Mouse (Mus musculus): ENCODE measurements around the gene Ppm1h.

Ppm1h gene

DNA sequence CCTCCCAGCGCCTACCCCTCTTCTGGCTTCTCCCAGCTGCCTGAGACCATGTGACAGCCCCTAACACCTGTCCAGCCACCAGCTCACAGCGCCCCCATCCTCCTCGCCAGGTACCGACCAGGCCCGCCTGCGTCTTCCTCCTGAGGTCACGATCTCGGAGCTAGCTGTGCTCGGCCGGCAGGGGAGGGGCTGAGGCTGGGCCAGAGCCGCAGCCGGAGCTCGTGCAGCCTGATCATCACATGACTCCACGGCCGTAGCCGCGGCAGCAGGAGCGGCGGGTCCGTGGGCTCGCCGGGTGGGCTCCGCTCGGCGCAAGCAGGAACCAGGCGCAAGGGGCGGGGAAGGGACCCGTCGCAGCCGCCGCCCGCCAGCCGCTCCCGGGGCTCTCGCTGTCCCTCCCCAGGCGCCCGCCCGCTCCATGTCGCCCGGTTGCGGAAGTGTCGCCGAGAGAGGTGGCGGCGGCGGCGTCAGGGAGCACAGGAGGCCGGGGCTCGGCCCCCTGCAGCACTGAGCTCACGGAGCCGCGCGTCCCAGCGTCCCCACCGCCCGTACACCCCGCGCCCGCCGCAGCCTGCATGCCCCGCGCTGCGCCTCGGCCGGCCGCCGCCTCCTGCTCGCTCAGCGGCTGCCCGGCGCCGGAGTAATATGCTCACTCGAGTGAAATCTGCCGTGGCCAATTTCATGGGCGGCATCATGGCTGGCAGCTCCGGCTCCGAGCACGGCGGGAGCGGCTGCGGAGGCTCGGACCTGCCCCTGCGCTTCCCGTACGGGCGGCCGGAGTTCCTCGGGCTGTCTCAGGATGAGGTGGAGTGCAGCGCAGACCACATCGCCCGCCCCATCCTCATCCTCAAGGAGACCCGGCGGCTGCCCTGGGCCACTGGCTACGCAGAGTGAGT is at the start of gene Ppm1h:
Gene Ppm1h (plus strand): TSS at position 222 of the 896 bp plus-strand sequence.
- peak; percentile 60 for DNase-seq

DNA sequence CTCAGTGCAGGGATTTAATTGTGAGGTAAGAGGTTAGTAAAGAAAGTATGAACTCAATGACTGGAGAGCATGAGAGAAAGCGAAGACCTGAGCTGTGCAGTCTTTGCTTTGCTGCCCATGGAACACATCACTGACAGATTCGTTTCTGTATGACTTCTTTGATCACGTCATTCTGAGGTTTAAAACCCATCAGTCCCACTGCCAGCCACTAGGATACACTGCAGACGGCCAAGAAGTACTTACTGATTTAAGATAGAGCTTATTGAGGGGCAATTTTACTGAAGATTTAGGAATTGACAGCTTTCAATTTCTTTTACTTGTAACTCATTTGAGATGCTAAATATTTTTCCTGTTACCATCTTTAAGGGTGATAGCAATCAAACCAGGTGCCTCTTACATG is 49.6 kb upstream of the Ppm1h start:
- no peak for DNase-seq

DNA sequence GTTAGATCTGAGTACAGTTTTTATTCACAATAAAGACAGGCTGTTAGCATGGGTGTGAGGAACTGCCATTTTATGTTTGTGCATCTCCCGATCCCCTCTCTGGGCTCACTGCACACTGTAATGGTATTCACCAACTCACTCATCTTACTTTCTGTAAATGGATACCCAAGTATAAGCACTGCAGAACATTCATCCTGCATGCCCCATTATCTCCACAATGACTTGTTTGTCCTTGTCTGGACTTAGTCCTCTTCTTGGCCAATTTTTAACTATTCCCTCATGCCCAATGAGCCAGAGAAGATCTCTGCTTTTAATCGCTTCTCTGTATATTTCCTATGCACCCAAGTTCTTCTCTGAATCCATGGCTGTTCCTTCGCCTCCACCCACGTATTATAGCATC is 38.7 kb upstream of the Ppm1h start:
- DNase-seq: no peak

DNA sequence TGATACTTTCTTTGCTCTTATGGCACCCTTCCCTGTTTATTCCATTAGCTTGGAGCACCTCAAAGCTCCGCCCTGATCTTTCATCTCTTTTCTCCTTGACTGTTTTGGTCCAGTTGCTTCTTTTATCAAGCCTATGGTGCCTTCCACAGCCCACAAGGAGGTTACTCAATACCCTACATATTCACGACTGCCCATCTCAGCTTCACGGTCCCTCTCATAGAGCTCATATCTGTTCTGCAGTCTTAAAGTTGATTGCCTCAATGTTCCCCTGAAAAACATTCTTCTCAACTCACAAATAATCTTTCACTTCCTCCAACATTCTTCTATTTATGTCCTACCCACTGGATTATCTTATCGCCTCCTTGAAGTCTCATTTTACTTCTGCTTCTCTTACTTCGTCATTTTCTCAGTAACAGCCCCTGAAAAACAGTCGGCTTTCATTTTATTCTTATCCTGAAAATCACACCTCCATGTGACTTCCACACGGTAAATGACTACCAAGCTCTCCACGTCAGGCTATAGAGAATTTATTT is 37.2 kb upstream of the Ppm1h start:
- DNase-seq: no peak

DNA sequence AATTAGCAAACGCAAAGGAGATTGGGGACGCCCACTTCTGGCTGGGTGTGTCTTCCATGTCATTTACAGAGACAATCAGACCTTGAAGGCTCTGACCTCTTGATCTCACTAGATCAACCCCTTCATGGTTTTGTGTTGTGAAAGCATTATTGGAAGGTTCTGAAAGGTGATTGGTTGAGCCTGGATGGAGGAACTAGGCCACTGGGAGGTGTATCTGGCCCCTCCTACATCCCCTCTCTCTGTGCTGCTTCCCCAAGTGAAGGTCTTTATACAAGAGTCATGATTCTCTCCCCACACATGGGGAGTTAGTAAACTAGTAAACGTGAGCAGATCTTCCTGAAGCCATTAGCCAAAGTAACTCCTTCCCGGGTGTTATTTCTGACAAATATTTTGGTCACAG is 36.4 kb upstream of the Ppm1h start:
- no peak for DNase-seq

DNA sequence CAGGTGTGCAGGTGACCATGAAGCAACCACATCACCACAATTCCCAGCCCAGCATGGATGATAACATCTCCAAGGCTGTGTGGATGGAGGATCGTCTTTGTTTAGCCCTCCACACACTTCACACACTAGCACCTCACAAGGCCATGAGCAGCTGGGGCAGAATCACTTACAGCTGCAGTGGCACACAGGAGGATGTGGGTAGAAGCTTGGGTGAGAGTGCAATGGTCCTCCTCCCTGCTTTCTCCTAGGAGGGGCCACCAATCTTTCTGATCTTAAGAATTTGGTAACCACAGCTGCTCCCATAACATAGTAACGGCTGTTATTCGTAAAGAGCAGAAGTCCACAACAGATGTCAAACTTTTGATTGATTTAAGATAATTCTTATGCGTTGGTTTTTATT is 26.6 kb upstream of the Ppm1h start:
- DNase-seq: no peak

DNA sequence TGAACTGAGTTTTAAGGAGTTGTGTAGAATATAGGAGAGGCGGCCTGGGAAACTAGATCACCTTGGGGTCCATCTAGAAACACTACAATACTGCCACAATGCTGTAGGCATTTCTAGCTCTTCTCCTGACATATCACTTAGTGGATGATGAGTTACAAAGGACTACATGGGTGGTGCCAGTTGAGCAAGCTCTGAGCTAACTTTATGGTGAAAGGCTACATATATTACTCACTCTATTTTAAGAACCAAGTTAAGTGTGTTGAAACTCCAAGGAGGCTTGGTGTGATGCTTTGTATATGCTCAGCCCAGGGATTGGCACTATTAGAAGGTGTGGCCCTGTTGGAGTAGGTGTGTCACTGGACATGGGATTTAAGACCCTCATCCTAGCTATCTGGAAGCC is 26.0 kb upstream of the Ppm1h start:
- no peak for DNase-seq

DNA sequence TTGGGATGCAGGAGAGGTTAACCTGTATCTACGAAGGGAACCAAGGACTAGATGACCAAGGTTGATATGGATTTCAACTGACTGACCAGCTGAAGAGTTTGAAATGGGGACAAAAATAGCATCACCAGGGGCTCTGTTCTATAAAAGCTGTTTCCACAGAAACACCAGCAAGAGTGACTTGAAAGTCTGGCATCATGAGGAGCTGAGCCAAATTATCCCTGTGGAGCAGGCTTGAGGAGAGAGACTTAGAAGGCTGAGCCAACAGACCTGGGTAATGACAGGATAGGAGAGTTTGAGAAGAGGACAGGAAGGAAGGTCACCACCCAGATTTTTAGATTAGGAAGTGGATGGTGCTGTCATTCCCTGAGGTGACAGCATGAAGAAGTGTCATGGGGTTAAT is 12.9 kb upstream of the Ppm1h start:
- no peak for DNase-seq

DNA sequence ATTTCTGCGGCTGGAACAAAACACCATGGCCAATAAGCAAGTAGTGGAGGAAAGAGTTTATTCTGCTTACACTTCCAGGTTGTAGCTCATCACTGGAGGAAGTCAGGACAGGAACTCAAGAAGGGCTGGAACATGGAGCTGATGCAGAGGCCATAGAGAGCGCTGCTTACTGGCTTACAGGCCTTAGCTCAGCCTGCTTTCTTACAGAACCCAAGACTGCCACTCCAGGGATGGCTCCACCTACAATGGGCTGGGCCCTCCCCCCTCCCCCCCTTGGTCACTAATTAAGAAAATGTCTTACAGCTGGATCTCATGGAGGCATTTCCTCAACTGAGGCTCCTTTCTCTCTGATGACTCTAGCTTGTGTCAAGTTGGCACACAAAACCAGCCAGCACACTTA is 7.3 kb upstream of the Ppm1h start:
- no peak for DNase-seq

DNA sequence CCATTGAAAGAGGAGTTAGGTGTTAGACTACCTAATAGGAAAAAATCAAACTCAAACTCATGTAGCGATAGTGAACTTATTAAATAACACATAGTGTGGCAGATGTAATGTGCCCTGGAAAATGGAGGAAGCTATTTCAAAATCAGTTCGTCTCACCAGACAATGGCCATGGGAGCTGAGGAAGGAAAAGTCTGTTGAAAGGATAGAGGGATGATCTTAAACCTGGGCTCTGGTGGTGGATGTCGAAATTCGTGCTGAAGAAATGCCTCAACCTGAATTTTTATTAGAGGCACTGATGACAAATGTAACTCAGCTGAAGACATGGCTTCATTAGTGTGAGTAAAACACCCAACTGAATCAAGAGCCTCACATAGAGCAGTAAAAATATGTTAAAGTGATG is 6.5 kb upstream of the Ppm1h start:
- DNase-seq: no peak

DNA sequence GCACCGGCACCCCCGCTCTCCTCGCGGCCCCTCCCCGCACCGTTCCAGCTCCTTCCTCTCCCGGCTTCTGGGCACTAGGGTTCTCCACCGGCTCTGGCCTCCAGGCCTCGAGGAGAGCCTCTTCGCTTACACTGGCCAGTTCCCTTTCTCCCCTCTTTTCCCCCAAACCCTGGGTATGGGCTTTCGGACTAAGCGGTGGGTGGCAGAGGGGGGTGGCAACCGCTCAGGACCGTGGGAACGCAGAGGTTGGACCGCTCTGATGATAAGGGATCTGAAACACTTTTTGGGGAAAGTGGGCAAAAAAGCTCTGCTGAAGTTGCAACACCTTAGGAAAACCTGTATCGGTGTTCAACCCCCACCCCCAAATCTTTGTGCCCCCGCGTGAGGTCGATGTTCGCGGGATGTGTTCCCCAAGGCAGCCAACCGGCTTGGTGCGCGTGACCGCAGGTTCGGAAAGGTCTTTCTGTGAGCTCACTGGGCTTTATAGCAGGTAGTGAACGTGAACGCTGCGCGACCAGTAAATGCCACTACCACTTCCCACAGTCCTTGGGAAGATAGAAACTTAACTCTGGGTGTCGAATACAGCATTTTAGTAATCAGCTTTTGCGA is 979 bp downstream of the Ppm1h start:
- DNase-seq: peak; percentile 31

DNA sequence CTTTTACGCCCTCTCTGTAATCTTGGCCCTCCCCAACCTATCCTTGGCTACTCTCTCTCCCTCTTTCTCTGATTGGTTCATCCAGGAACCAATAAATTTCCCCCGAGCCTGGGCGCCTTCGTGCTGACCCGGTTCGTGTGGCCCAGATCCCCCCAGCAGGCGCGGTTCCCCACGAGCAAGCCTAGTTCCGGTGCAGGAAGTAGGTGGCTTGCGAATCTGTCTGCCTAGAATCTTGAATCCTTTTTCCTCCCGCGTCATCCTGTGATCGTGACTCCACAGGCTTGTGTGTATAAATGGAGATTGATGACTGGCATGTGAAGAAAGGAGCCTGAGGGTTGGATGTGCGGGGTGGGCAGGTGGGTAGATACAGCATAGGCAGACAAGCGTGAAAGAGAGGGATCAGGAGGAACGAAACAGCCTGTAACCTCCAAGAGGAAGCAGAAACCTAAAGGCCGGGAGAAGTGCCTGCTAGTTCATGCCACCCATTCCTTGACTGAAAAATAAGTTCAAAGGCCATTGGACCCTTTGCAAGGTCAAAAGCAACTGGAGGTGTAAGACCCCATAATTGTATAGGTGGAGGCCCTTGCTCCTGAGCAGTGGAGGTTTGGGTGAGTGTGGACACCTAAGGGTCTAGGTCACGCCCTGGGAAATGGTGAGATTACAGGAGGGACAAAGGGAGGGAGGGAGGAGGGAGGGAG is 2.0 kb downstream of the Ppm1h start:
- DNase-seq: peak; percentile 65

DNA sequence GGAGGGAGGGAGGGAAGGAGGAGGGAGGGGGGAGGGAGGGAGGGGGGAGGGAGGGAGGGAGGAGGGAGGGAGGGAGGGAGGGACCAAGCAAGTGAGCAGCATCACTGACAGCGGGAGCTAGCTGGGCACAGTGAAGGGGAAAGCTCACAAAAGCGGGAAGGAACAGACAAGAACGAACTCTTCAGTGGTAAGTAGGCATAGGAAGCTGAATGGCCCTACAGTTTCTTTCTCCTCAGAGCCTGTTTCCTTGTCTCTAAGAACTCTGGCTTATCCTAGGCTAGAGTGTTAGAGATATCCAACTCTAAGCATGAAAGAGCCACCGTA is 2.5 kb downstream of the Ppm1h start:
- DNase-seq: no peak

DNA sequence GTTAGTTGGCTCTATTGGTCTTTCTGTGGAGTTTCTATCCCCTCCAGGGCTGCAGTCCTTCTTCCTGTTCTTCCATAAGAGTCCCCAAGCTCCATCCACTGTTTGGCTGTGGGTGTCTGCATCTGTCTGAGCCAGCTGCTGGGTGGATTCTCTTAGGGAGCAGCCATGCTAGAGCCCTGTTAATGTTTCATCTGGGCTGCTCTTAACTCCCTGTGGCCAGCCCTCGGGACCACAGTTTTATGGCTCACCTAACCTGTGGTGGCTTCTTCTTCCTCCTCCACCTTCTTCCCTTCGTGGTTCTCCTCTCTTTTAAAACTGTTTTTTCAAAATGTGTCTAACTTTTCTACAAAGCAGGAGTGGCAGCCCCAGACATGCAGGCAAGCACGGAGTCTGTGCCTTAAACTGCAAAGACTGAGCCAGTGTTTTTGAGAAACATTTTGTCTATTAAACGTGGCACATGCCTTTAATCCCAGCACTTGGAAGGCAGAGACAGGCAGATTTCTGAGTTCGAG is 5.3 kb downstream of the Ppm1h start:
- no peak for DNase-seq

DNA sequence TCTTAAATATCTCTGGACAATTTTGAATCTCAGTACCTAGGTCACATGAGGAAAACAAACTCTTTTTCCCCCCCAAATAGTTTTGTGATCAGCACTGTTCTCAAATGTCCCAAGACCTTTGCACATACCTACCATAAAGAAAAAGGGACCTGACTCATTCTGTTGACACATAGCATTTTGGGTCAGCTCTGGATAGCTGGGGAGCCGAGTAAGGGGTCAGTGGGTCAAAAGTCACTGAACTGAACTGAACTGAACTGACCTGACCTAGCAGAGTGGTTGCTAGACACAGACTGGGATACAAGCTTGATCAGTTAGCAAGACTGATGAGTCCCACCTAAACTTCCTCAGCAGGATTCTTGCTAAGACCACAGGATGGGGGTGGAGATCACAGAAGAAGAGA is 6.7 kb downstream of the Ppm1h start:
- DNase-seq: no peak

DNA sequence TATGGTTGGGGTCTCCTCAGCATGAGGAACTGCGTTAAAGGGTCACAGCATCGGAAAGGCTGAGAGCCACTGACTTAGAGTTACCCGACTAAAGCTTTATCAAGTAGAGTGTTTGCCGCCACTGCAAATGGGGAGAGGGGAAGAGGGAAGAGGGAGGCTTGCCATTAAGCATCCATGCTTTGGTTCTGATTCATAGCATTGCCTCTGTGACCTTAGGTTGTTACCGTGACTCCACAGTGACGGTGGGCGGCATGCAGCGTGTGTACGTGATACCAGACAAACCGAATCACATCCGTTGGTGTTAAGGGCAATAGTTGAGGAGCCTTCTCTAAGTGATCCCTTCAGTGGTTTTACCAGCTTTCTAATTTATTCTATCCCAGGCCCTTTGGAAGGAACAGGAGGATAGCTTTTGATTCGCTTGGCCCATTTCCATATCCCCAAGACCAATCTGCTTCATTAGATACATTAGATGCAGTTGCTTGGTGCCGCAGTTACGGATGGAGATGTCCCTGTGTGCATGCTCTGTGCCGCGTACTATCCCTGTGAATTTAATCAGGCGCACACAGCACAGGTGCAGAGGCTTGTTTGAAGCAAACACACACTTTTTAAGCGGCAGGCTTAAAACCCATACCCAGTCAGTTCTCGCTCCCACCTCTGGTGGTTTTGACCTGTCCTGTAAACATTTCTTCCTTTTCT is 7.4 kb downstream of the Ppm1h start:
- DNase-seq: no peak

DNA sequence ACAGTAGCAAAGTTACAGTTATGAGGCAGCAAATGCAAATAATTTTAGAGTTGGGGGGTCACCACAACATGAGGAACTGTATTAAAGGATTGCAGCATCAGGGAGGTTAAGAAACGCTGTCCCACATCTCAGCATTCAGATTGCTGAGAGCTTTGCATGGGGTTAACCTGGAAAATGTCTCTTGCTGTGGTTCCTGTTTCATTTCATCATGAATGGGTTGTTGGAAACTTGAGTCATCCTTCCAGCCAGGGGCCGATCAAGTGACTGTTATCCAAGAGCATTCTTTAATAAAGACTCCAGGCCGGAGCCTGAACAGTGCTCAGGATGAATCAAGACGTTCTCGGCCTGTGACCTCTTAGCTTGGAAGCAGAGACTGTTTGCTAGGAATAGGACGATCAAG is 12.1 kb downstream of the Ppm1h start:
- no peak for DNase-seq

DNA sequence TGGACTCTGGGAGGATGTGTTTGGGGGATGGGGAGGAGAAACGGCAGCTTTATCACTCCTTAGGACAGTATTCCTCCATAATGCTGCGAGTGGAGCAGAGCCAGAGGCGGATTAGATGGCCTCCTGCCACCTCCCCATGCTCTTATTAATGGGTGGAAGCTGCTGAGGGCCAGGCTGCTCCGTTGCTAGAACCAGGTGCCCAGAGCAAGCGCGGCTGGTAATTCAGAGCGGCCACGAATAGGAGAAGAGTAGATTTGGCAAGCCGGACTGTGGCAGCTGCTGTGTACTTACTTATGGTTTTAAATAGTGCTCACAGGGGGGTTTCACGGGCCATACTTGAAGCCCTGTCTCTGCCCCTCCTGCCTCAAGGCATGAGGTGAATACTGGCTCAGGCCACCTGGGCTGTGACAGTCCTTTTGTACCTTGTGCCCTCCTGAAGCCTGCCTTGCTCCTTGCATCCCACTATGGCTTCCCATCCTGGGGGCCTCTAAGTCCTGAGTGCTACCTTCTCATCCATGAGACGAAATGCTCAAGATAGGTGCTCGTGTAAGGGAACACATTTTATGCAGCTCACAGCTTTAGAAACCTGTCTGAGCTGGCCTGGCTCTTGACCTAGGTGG is 14.7 kb downstream of the Ppm1h start:
- peak; percentile 35 for DNase-seq

DNA sequence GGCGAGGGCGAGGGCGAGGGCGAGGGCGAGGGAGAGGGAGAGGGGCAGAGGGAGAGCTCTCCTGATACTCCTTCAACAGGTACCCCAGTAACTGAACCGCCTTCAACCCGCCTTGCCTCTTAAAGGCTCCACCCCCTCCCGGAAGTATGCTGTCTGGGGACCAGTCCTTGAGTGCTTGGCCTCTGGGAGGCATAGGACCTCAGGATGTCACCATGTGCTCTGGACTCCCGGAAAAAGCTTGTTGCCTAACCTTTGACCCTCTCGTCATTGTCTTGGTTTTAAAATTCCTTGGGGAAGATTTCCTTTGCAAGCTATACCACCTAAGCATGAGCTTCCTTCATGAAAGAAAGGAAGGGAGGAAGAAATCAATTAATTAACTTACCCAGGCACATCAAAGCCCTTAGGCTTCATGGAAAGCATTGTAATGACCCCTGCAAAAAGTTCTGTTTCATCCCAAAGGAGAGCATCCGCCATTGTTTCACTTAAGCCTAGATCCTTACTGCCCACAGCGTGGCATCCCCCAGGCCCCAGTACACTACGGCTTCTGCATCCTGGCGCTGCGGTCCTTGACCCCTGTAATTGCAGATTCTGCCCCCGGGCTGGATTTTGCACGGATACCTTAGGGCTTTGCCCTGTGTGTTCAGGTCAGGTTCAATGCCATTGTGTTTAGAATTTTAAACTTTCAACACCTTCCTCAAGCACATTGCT is 15.5 kb downstream of the Ppm1h start:
- no peak for DNase-seq

DNA sequence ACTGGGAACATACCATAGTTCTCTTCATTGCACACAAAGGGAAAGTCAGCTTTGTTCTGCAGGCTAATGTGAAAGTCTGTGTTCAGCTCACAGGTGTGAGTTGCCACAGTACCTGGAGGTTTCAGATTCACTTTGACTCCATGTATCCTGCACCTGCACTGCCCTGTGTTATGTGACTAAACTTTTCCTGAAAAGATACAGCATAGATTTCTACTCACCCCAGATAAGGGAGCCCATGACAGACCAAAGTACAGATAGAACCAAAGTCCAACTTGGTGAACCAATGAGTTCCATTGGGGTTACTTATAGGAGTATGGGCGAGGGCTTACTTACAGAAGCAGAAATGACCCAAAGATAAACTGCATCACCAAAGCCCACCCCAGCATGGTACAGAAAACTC is 17.8 kb downstream of the Ppm1h start:
- DNase-seq: no peak

DNA sequence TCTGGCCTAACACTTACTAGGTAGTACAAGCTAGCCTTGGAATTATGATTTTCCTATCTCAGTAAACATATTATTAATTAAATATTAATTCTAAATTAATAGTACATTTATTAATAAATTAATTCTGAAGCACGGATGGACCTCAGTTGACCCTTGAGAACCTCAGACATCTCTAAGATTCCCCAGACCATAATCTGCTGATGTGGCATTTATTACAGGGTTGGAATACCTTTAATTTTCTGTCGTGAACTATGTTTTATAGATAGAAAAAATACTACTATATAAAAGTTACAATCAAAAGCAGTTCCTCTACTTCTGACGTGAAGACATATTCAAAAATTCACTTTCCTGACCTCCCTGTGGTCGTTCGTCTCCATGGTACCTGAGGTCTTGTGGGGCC is 19.8 kb downstream of the Ppm1h start:
- DNase-seq: no peak

DNA sequence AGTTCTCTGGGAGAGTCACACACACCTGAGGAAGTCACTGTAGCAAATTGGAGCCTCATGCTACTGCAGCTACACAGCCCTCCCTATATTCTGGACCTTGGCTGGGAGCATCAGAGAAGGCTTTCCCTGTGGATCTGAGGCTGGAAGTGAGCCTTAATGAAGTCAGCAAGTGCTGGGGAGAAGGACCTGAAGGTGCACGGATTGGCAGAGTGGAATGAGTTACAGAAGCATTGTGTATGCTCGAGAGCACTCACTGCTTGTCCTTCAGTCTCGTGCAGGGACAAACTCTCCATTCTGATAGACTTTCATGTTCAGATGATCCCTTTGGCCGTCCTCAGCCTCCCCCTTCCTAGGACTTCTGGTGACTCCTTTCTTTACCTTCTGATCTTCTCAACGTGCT is 26.3 kb downstream of the Ppm1h start:
- DNase-seq: no peak

Measured in right cerebral cortex, postnatal 14 days (tissue).